Mouse (Mus musculus): ENCODE results near the gene Hic2.

Hic2 gene

GRCm38 (mm10) chr16:17276164-17277151 lies 43.1 kb downstream of the Hic2 start:
- peak; percentile 97 for DNase-seq (ENCODE audit: low spot score)

DNA sequence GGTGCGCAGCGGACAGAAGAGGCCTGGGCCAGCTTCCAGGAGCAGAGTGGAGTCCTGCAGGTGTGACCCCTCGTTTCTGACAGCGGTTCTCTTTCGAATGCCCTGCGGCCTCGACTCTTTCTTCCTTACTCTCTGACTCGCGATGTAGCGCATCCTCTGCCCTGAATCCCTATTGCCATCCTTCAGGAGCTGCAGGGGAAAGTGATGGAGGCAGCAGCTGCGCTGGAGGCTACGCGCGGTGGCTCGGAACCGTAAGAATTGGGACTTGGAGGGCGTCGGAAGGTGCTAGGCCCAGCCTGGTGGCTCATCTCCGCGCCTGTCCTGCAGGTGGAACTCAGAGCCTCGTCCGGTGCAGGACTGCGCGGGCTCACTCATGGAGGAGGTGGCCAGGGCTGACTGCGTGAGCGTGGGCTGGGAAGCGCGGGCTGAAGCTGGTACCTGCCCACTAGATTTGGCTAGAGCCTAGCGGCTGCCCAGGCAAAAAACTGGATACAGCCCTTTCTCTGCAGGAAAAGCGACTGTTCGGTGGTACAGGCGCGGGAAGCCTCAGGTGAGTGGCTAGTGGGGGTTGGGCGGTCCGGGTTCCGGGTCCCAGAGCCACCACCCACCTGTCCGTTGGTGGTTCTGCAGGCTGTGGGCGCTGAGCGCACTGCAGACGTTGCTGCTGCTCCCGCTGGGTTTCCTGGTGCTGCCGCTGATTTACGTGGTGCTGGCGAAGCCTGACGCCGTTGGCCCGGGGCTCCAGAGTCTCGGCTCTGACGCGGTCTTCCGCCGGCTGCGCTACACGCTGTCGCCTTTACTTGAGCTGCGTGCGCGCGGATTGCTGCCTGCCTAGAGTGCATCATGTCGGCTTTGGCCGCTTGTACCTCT lies 44.2 kb downstream of the Hic2 start:
- DNase-seq (ENCODE audit: low spot score): peak; percentile 67

- no peak for DNase-seq (ENCODE audit: low spot score)
Observed at GRCm38 (mm10) chr16:17280471-17280870, 47.1 kb downstream of the Hic2 start.

DNA sequence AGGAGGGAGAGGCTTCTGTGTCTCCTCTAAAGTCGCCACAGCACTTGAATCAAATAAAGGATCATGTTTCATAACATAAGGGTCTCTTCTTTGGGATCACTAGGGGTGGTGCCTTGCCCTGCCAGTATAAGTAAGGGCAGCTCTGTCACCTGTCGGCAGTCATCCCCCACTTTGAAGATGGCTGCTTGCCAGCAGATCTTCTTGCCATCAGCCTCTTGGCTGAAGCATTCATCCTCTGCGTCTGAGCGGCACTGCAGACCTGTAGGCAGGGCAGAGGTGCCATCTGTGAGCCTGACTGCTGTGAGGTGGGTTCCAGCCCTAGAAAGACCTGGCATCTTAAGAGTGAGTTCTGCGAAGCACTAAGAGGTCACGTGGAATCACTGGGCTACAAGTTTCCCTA lies 49.8 kb downstream of the Hic2 start:
- no peak for DNase-seq (ENCODE audit: low spot score)

DNA sequence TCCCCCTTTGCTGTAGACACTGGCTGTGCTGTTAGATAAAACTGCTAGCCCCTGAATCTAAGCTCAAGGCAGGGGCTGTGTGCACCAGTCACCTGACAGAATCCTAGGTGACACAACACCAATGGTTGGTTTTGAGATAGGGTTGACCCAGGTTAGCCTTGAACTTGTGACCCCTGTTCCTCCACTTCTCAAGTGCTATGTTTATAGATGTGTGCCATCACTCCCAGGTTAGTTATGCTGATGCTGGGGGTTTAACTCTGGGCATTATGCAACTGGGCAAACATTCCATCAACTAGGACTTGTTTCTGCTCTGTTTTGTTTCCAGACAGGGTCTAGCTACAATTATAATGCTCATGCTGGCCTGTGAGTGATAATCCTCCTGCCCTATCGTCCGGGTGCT lies 53.7 kb downstream of the Hic2 start:
- no peak for DNase-seq (ENCODE audit: low spot score)

GRCm38 (mm10) chr16:17291016-17291415 lies 57.6 kb downstream of the Hic2 start:
- no peak for DNase-seq (ENCODE audit: low spot score)

- peak; percentile 82 for DNase-seq (ENCODE audit: low spot score)
Observed at GRCm38 (mm10) chr16:17292751-17293150, 59.4 kb downstream of the Hic2 start.

- DNase-seq (ENCODE audit: low spot score): no peak
Observed at GRCm38 (mm10) chr16:17300818-17301217, 67.4 kb downstream of the Hic2 start.

- DNase-seq (ENCODE audit: low spot score): no peak
Observed at GRCm38 (mm10) chr16:17303521-17304245, 70.3 kb downstream of the Hic2 start.

- DNase-seq (ENCODE audit: low spot score): no peak
Observed at GRCm38 (mm10) chr16:17307461-17307860, 74.1 kb downstream of the Hic2 start.

DNA sequence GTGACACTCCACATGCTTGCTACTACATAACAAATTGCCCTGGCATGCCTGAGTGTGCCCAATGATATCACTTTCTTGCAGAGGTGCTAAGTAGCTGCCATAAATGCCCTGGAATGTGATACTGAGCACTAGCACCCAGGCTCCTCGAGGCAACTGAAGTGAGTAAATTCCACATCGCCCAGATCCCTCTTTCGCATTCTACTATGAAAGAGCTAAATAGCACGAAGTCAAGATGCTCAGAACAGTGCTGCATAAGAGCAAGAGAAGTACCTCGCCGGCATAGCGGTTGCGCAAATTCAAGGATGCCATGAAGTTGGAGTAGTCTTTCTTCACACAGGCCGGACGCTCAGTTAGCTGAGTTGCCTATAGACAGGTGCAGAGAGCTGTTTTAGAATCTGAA lies 75.7 kb downstream of the Hic2 start:
- no peak for DNase-seq (ENCODE audit: low spot score)

- no peak for DNase-seq (ENCODE audit: low spot score)
Observed at GRCm38 (mm10) chr16:17312531-17312930, 79.2 kb downstream of the Hic2 start.

Measured in embryo, embryonic 10 days (tissue).